Mouse (Mus musculus): ENCODE measurements around the gene Nr1h2.

- TF ChIP-seq GATA1 (IDR thresholded peaks at IDR 0.05; ENCODE audit: low read length): no peak
- TF ChIP-seq TAL1 (IDR thresholded peaks at IDR 0.05; ENCODE audit: low read length): no peak
Observed at GRCm38 (mm10) chr7:44582709-44583108, 29.0 kb upstream of the Nr1h2 start.

Data from erythroblast, embryonic 14.5 days (primary cell).